Mouse (Mus musculus): ENCODE results near the gene Ezr.

DNA sequence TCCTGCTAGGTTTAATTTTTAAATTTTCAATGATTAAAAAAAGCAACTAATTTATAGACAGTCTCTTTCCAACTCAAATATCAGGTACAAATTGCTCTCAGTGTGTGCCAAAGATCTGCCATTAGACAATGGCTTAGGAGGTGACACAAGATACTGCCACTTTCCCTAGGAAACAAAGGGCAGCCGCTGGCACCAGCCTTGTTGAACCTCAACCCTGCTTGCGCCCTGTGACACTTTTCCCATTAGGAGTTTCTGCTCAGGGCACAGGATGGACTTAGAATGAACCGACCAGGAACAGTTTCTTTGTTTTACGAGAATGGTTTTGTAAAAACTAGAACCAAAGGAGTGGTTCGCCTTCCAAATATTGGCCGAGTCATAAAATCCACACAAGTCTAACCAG, 6.5 kb downstream of the Ezr start:
- TF ChIP-seq POLR2A (IDR thresholded peaks at IDR 0.05; ENCODE audit: insufficient read length, low read depth) (no peak), CEBPB (IDR thresholded peaks at IDR 0.05; ENCODE audit: insufficient read depth, poor library complexity, severe bottlenecking) (no peak), TCF12 (IDR thresholded peaks at IDR 0.05; ENCODE audit: insufficient read depth, poor library complexity, severe bottlenecking) (no peak), MAX (IDR thresholded peaks at IDR 0.05; ENCODE audit: low read depth) (no peak), USF1 (IDR thresholded peaks at IDR 0.05; ENCODE audit: low read depth) (no peak), SRF (IDR thresholded peaks at IDR 0.05; ENCODE audit: control insufficient read depth, insufficient read length, low read depth) (no peak)
